Mouse (Mus musculus) liver, adult (tissue): ENCODE measurements around the gene Cbr2.

Experiments used
- GATA4 ChIP-seq: IDR thresholded peaks from 2 replicates; pipeline ENCODE4 v1.6.1; 2014; ENCODE audit warnings: mild to moderate bottlenecking, low read length; ENCODE audit not compliant: insufficient replicate concordance

Cbr2 gene

GRCm38 (mm10) chr11:120715131-120715530 is 16.8 kb downstream of the Cbr2 start:
- TF ChIP-seq GATA4: no peak

DNA sequence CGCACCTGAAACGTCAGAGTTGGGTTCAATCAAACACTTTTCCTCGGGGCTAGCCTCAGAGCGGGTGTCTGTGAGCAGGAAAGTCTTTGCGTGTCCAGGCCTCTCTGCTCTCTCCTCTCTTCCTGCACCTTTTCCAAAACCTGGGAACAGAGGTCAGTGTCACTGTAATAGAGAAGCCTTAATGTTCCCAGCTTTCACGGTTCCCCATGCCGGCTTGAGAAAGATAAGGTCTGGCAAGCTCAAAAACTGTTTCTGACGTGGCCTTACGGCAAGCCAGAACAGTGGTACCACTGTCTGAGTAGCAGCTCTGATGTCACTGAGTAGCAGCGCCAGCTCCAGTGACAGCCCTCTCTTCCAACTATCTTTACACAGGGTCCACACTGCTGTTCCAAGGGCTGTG is 17.4 kb downstream of the Cbr2 start:
- TF ChIP-seq GATA4: no peak

- TF ChIP-seq GATA4: no peak
Measured at GRCm38 (mm10) chr11:120713580-120714518, 18.1 kb downstream of the Cbr2 start, which contains the start of the genes Cenpx and Lrrc45. Gene Cenpx, minus strand, starts transcription at chr11:120713738. Gene Lrrc45, plus strand, starts transcription at chr11:120713925.

DNA sequence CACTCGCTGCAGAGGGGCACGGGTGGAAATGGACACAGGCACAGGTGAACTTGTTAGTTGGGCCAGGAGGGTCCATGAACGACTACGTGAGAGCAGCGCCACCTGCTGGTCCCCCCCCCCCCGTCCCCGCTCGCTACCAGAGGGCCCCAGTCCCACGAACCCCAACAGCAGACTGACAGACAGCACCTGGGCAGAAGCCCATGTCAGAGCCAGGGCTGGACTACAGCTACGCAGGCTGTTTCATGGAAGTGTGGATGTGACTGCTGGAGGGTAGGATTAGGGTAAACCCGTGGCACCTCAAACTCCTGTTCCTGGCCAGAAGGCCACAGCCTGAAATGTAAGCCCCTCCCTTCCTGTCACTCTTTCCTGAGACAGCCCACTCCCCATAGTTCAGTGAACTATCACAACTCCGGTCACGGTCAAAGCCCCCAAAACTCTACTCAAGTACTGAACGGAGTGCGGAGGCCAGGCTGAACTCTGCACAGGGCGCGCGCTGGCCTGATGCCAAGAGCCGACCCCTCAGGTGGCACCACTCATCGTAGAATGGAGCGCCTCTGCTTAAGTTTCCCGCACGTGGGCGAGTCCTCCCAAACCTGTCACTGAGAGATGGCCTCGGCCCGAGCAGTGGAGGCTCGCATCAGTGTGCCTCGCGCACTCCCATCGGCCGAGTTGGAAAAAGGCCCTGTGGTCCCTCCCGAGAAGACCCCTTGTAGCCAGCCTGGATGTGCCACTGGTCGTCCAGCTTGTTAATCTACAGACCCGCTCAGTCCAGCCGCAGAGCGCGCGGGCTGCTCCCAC is 18.9 kb downstream of the Cbr2 start:
- TF ChIP-seq GATA4: no peak

- TF ChIP-seq GATA4: no peak
Measured at GRCm38 (mm10) chr11:120711980-120712604, 19.8 kb downstream of the Cbr2 start.

GRCm38 (mm10) chr11:120710672-120711071 is 21.2 kb downstream of the Cbr2 start:
- no peak for TF ChIP-seq GATA4

DNA sequence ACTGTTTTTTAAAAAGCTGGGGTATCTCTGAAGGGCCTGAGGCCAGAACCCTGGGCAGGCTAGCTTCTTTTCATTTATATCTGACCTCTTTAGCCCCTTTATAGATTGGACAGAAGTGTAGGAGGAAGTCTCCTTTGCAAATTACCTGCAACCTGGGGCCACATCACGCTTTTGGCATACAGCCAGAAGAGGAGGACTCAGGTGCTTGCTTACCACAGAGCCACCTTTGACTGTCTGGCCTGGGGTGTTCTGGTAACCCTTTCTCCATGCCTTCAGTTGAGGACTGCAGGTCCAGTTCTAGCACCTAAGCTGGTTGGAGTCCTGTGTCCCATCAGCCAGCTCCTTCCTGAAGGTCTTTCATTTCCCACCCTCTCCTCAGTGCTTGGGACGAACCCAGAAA is 22.4 kb downstream of the Cbr2 start:
- TF ChIP-seq GATA4: no peak

DNA sequence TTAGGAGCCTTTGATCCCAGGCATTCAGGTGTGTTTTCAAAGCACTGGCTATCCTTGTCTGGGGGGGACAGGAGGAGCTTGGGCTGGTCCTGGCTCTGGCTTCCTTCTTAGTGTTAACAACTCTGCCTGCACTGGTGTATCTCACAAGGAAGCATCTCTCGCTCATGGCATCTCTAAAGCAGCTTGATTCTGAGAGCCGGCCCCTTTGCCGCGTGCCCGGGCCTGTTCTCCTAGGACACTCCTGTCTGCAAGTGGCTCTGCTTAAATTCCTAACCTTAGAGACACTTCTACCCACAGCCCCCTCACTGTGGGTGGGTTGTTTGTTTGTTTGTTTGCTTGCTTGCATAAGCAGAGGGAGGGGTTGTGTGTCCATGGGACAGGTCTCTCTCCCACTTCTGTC is 23.9 kb downstream of the Cbr2 start:
- no peak for TF ChIP-seq GATA4

GRCm38 (mm10) chr11:120707225-120707624 is 24.7 kb downstream of the Cbr2 start:
- TF ChIP-seq GATA4: no peak

GRCm38 (mm10) chr11:120706120-120706519 is 25.8 kb downstream of the Cbr2 start:
- TF ChIP-seq GATA4: no peak

DNA sequence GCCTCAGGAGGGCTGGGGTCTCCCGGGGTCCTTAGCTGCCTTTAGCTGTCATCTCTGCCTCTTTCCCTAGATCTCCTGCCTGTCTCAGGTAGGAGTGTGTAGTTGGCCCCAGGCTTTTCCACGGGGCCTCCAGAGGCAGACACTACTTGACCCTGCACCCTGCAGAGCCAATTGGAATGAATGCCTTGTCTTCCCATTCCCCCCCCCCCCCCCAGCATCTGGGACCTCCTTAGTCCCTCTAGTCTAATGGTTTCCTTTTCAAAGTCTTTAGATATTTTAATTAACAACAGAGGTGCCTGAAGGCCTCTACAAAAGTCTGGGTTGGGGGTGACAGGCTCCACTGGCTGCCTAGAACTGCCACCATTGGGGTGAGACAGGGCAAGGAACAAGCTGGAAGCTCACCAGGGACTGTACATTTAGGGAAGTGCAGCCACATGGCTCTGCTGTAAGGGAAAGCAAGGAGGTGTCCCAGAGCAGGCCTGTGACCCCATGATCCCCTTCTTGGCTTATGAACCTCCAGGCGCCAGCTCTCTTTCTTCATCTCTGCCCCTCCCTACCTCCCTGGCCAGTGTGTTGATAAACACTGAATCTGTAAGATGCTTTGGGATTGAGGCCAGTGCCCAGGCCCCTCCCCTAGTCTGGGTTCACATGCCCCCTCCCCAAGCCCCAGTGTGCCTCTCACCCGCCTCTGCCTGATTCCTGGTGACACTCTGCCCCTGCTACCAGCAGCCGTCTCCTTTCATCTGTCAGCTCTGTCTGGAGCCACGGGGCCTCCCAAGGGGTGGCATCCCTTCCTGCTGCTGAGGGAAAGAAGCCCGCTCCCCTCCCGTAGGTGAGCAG is 27.2 kb downstream of the Cbr2 start:
- TF ChIP-seq GATA4: no peak

- no peak for TF ChIP-seq GATA4
Measured at GRCm38 (mm10) chr11:120703696-120704454, 28.0 kb downstream of the Cbr2 start.

GRCm38 (mm10) chr11:120697741-120698140 is 34.2 kb downstream of the Cbr2 start:
- no peak for TF ChIP-seq GATA4

GRCm38 (mm10) chr11:120696568-120696967 is 35.3 kb downstream of the Cbr2 start:
- TF ChIP-seq GATA4: no peak
